Mouse (Mus musculus) hindbrain, embryonic 11.5 days (tissue): ENCODE measurements at regions not wholly inside any gene's neighbourhood (a gene's known extent, or its start where the extent isn't known, plus 50 kb on each side); places are given as distances from the start of the nearest gene placed in this dataset.

ENCODE experiments used
- ATAC-seq: fragments of 200-750 bp; cut with Nextera tagmentation; 2 replicates; pipeline ENCODE4 v1.8.0; 2017; ENCODE audit warnings: mild to moderate bottlenecking, moderate TSS enrichment, moderate library complexity; ENCODE audit not compliant: low FRiP score
- DNase-seq: peaks from one replicate; pipeline ENCODE4 v3.0.0-alpha.2; 2015; ENCODE audit warnings: low spot score
- H3K27ac ChIP-seq: fragments of 300-500 bp; sonication (generic); 2 replicates; pipeline ENCODE4 v1.5.1; 2014; ENCODE audit warnings: mild to moderate bottlenecking, low read depth, low read length
- H3K27me3 ChIP-seq: fragments of 300-500 bp; sonication (generic); 2 replicates; pipeline ENCODE4 v1.6.1; 2014; ENCODE audit warnings: mild to moderate bottlenecking, low read length, moderate library complexity, mixed read lengths; ENCODE audit not compliant: control insufficient read depth, insufficient read depth
- H3K36me3 ChIP-seq: fragments of 300-500 bp; sonication (generic); 2 replicates; pipeline ENCODE4 v1.6.1; 2014; ENCODE audit warnings: mild to moderate bottlenecking, low read length, moderate library complexity, mixed read lengths; ENCODE audit not compliant: control insufficient read depth, insufficient read depth
- H3K4me1 ChIP-seq: fragments of 300-500 bp; sonication (generic); replicated peaks from 2 replicates; pipeline ENCODE4 v1.6.1; 2014; ENCODE audit warnings: low read length, mixed read lengths; ENCODE audit not compliant: control insufficient read depth, insufficient read depth
- H3K4me2 ChIP-seq: fragments of 300-500 bp; sonication (generic); replicated peaks from 2 replicates; pipeline ENCODE4 v1.6.1; 2014; ENCODE audit warnings: mild to moderate bottlenecking, low read depth, low read length
- H3K4me3 ChIP-seq: fragments of 300-500 bp; sonication (generic); 2 replicates; pipeline ENCODE4 v1.5.1; 2014; ENCODE audit warnings: low read depth, low read length
- H3K9ac ChIP-seq: fragments of 300-500 bp; sonication (generic); 2 replicates; pipeline ENCODE4 v1.6.1; 2014; ENCODE audit warnings: low read depth, low read length
- H3K9me3 ChIP-seq: fragments of 300-500 bp; sonication (generic); 2 replicates; pipeline ENCODE4 v1.6.1; 2016; ENCODE audit warnings: low read length; ENCODE audit not compliant: control insufficient read depth
- WGBS: fragments of 180-500 bp; shearing (Covaris S2); extraction: QIAGEN DNeasy Blood & Tissue Kit; methylation state at CpG from one replicate; pipeline ENCODE4 v1.1.7; 2014; 5-methylcytosine and 5-hydroxymethylcytosine counted together

GRCm38 (mm10) chr1:63875297-63875962 lies 106.4 kb upstream of the 4933402D24Rik start:
- Histone ChIP-seq H3K4me2 (no peak overlapping the region), H3K36me3 (no peaks in the 10 kb centered on the region), H3K4me1 (no peaks in the 10 kb centered on the region), H3K27me3 (no peaks in the 10 kb centered on the region), H3K4me3 (no peak overlapping the region), H3K27ac (no peak overlapping the region), H3K9ac (no peak overlapping the region), H3K9me3 (no peaks in the 10 kb centered on the region)
- ATAC-seq (no peak), DNase-seq (no peak)
- WGBS = 87% methylated on average over 3 of the region's 3 CpGs

- Histone ChIP-seq H3K4me1 (no peaks in the 10 kb centered on the region), H3K4me3 (no peak overlapping the region), H3K4me2 (no peak overlapping the region), H3K9ac (no peak overlapping the region), H3K9me3 (no peaks in the 10 kb centered on the region), H3K27me3 (no peaks in the 10 kb centered on the region), H3K36me3 (no peaks in the 10 kb centered on the region), H3K27ac (no peak overlapping the region)
- ATAC-seq (no peak), DNase-seq (no peak)
- WGBS = 94% methylated on average over 6 of the region's 6 CpGs
Measured at GRCm38 (mm10) chr1:63871831-63872230, 102.8 kb upstream of the 4933402D24Rik start.

- WGBS = 91% methylated on average over 2 of the region's 2 CpGs
- no peak for ATAC-seq
- no peaks in the 10 kb centered on the region for H3K27me3 ChIP-seq
Measured at GRCm38 (mm10) chr1:63869342-63869741, 100.3 kb upstream of the 4933402D24Rik start.

GRCm38 (mm10) chr1:63857933-63858649 lies 89.0 kb upstream of the 4933402D24Rik start:
- Histone ChIP-seq H3K9ac (no peak overlapping the region), H3K4me3 (no peak overlapping the region), H3K4me1 (no peaks in the 10 kb centered on the region), H3K9me3 (no peaks in the 10 kb centered on the region), H3K27ac (no peak overlapping the region), H3K4me2 (no peak overlapping the region), H3K36me3 (no peaks in the 10 kb centered on the region), H3K27me3 (no peaks in the 10 kb centered on the region)
- DNase-seq (peak; percentile 4), ATAC-seq (no peak)
- 64% methylated on average over 6 of the region's 6 CpGs for WGBS

More at GRCm38 (mm10) chr1:63869342-63869741, 100.3 kb upstream of the 4933402D24Rik start:
- no peak for DNase-seq
- no peaks in the 10 kb centered on the region for H3K9me3 ChIP-seq
- H3K9ac ChIP-seq = no peak overlapping the region
- no peak overlapping the region for H3K4me2 ChIP-seq
- no peaks in the 10 kb centered on the region for H3K4me1 ChIP-seq
- H3K4me3 ChIP-seq = no peak overlapping the region
- no peak overlapping the region for H3K27ac ChIP-seq
- no peaks in the 10 kb centered on the region for H3K36me3 ChIP-seq

GRCm38 (mm10) chr1:63857468-63857867 lies 88.4 kb upstream of the 4933402D24Rik start:
- no peaks in the 10 kb centered on the region for H3K36me3 ChIP-seq
- no peak overlapping the region for H3K9ac ChIP-seq
- no peak overlapping the region for H3K4me2 ChIP-seq
- no peak overlapping the region for H3K27ac ChIP-seq
- H3K27me3 ChIP-seq = no peaks in the 10 kb centered on the region
- 79% methylated on average over 5 of the region's 5 CpGs for WGBS
- H3K9me3 ChIP-seq = no peaks in the 10 kb centered on the region
- H3K4me1 ChIP-seq = no peaks in the 10 kb centered on the region
- no peak for DNase-seq
- no peak for ATAC-seq
- H3K4me3 ChIP-seq = no peak overlapping the region

DNA sequence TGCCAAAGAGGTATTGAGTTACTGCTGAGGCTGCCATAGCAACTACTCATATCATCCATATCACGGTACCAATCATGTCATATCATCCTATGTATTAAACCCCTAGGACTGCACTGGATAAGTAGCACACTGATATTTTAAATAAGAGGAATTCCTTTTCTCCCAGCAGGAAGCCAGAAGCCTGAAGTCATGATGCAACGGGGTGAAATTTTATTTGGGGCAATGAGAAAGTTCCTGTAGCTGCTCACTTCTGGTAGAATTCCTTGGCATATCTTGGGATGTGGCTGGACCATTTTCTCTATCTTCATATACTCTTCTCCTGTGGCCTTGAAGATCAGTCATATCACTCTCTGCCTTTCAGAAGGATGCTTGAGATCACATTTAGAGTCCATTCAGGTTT lies 87.3 kb upstream of the 4933402D24Rik start:
- H3K9ac ChIP-seq = no peak overlapping the region
- no peaks in the 10 kb centered on the region for H3K4me1 ChIP-seq
- H3K27me3 ChIP-seq = no peaks in the 10 kb centered on the region
- no peaks in the 10 kb centered on the region for H3K36me3 ChIP-seq
- H3K4me3 ChIP-seq = no peak overlapping the region
- DNase-seq = no peak
- H3K4me2 ChIP-seq = no peak overlapping the region
- no peak for ATAC-seq
- 84% methylated on average over 2 of the region's 2 CpGs for WGBS
- H3K9me3 ChIP-seq = no peaks in the 10 kb centered on the region
- no peak overlapping the region for H3K27ac ChIP-seq

GRCm38 (mm10) chr1:63854794-63855193 lies 85.7 kb upstream of the 4933402D24Rik start:
- Histone ChIP-seq H3K4me3 (no peak overlapping the region), H3K9ac (no peak overlapping the region), H3K36me3 (no peaks in the 10 kb centered on the region), H3K4me2 (no peak overlapping the region), H3K9me3 (no peaks in the 10 kb centered on the region), H3K4me1 (no peaks in the 10 kb centered on the region), H3K27ac (no peak overlapping the region), H3K27me3 (no peaks in the 10 kb centered on the region)
- 62% methylated on average over 3 of the region's 3 CpGs for WGBS
- DNase-seq (no peak), ATAC-seq (no peak)

DNA sequence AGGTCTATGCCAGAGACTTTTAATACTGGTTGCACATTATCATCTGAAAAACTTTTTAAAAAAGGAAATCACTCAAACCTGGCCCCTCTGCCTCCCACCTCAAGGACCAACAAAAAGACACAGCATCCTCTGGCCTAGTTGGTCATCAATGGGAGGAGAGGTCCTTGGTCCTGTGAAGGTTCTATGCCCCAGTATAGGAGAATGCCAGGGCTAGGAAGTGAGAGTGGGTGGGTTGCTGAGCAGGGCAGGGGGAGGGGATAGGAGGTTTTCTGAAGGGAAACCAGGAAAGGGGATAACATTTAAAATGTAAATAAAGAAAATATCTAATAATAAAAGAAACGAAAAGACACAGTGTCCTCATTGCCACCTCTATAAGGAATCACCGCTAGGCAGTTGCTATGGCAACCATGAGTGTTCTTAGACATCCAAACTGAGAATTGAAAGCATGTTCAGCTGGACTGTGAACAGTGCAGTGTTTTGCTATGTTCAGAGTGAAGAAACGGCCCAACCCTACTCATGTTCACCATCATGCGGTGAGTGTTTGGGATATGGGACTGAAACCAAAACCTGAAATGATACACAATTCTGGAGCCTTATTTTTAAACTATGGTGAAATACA lies 82.5 kb upstream of the 4933402D24Rik start:
- Histone ChIP-seq H3K4me3 (no peak overlapping the region), H3K9me3 (no peaks in the 10 kb centered on the region), H3K4me2 (no peak overlapping the region), H3K36me3 (no peaks in the 10 kb centered on the region), H3K27ac (no peak overlapping the region), H3K9ac (no peak overlapping the region), H3K27me3 (no peaks in the 10 kb centered on the region), H3K4me1 (no peaks in the 10 kb centered on the region)
- 67% methylated on average over 4 of the region's 4 CpGs for WGBS
- no peak for ATAC-seq
- DNase-seq = no peak

GRCm38 (mm10) chr1:63850262-63850661 lies 81.2 kb upstream of the 4933402D24Rik start:
- H3K27ac ChIP-seq = no peak overlapping the region
- no peak for DNase-seq
- H3K9ac ChIP-seq = no peak overlapping the region
- no peak overlapping the region for H3K4me2 ChIP-seq
- H3K4me1 ChIP-seq = no peaks in the 10 kb centered on the region
- no peak overlapping the region for H3K4me3 ChIP-seq
- ATAC-seq = no peak
- no peaks in the 10 kb centered on the region for H3K36me3 ChIP-seq
- no peaks in the 10 kb centered on the region for H3K27me3 ChIP-seq
- no peaks in the 10 kb centered on the region for H3K9me3 ChIP-seq
- 85% methylated on average over 3 of the region's 3 CpGs for WGBS
